Mouse (Mus musculus): ENCODE results near the gene Slc7a11. TPM values are rescaled to one million over a fixed set of nuclear protein-coding genes. Genes with fewer than 3 reads are reported as not detected.

Slc7a11 gene
- polyA plus RNA-seq (2012; rRNA removed; ENCODE audit: low replicate concordance) = 0.06 and 11.7 TPM in 2 replicates

DNA sequence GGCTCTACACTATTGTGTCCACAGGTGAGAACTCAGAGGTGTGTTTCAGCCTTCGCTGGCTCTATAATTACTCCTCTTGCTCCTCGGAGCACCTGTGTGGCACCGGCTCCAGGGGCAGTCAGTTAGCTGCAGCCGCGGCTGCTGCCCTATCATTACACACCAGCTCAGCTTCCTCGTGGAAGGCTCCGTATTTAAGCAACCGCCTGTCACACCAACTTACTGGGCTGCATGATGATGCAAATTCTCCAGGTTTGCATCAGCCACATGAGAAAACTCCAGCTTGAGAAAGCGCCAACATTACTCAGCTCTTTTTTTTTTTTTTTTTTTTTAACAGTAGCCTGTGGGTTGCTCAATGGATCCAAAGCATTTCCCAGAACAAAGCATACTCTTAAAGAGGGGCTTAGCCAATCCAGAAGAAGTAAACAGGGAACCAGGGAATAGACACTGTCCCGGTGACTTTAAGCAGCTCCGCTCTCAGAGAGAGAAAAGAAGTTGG lies at the start of gene Slc7a11:
Gene Slc7a11 (minus strand): TSS at position 194 of the 496 bp plus-strand sequence.

All from subcutaneous adipose tissue, adult 2 months (tissue).